Mouse (Mus musculus) bone marrow macrophage, adult 2 months (primary cell): Measurements from ENCODE around the gene Ptprm.

Experiments used
- CTCF ChIP-seq: IDR thresholded peaks from 2 replicates; pipeline ENCODE4 v1.5.1; 2012; ENCODE audit warnings: low read depth, mild to moderate bottlenecking, low read length, moderate library complexity
- POLR2A ChIP-seq: IDR thresholded peaks from 2 replicates; pipeline ENCODE4 v1.6.1; 2012; ENCODE audit warnings: mild to moderate bottlenecking, low read depth, low read length, borderline replicate concordance

- TF ChIP-seq CTCF (no peak), POLR2A (no peak)
These were observed 624.3 kb downstream of the Ptprm start for GRCm38 (mm10) chr17:66729979-66730378.
